Mouse (Mus musculus) C2C12 (cell line): Measurements from ENCODE around the gene Thap4. TPM values are rescaled to one million over a fixed set of nuclear protein-coding genes. Genes with fewer than 3 reads are reported as not detected.
"Not testable (repeated sequence)": the region's sequence is repeated elsewhere in the genome, so short reads cannot be mapped to it uniquely, and the experiment has no call there.

Experiments
- H3K27me3 ChIP-seq: one replicate; pipeline ENCODE4 v1.6.1; 2011; ENCODE audit not compliant: control insufficient read depth, insufficient read depth, insufficient read length
- H3K36me3 ChIP-seq: one replicate; pipeline ENCODE4 v1.6.1; 2011; ENCODE audit not compliant: control insufficient read depth, insufficient read depth
- H3K4me3 ChIP-seq: one replicate; pipeline ENCODE4 v1.5.1; 2011; ENCODE audit warnings: mild to moderate bottlenecking, control low read depth; ENCODE audit not compliant: poor library complexity, insufficient read depth, severe bottlenecking
- H3K79me2 ChIP-seq: one replicate; pipeline ENCODE4 v1.6.1; 2011; ENCODE audit not compliant: control insufficient read depth, insufficient read depth
- H3K79me3 ChIP-seq: one replicate; pipeline ENCODE4 v1.6.1; 2011; ENCODE audit warnings: low read depth, control low read depth
- H3ac ChIP-seq: one replicate; pipeline ENCODE3; 2011; ENCODE audit warnings: low read depth; ENCODE audit not compliant: control insufficient read depth, insufficient read length
- CEBPB ChIP-seq: IDR thresholded peaks from one replicate; pipeline ENCODE4 v1.6.1; 2011; ENCODE audit warnings: low read depth, mild to moderate bottlenecking, control low read depth, moderate library complexity
- CTCF ChIP-seq: IDR thresholded peaks from one replicate; pipeline ENCODE4 v1.5.1; 2011; ENCODE audit not compliant: control insufficient read depth, insufficient read depth, insufficient read length
- FOSL1 ChIP-seq: IDR thresholded peaks from one replicate; pipeline ENCODE4 v1.8.0; 2011; ENCODE audit warnings: mild to moderate bottlenecking, low read length; ENCODE audit not compliant: poor library complexity, insufficient read depth, severe bottlenecking
- MAX ChIP-seq: IDR thresholded peaks from one replicate; pipeline ENCODE4 v1.6.1; 2011; ENCODE audit warnings: mild to moderate bottlenecking, control low read depth
- MYOD1 ChIP-seq: IDR thresholded peaks from one replicate; pipeline ENCODE4 v1.6.1; 2011; ENCODE audit warnings: low read depth; ENCODE audit not compliant: control insufficient read depth, insufficient read length
- MYOG ChIP-seq: IDR thresholded peaks from one replicate; pipeline ENCODE4 v1.6.1; 2011; ENCODE audit not compliant: control insufficient read depth, insufficient read length; ENCODE audit errors: extremely low read depth
- USF1 ChIP-seq: IDR thresholded peaks from one replicate; pipeline ENCODE4 v1.6.1; 2011; ENCODE audit warnings: low read depth, mild to moderate bottlenecking, control low read depth, moderate library complexity
- polyA plus RNA-seq: library from polyadenylated mRNA; unstranded; fragments of >200 nt; fragmentation: generic; extraction: Trizol; gene quantifications from one replicate; pipeline ENCODE4 v1.2.1, GENCODE M21; 2012; ENCODE audit warnings: missing spikeins

Thap4 gene
- polyA plus RNA-seq, 1 experiment: 65.2 TPM

GRCm38 (mm10) chr1:93767600-93767999 is 12.9 kb upstream of the Thap4 start:
- H3K79me3 ChIP-seq: peaks cover 49% of the 10 kb centered on the region
- TF ChIP-seq FOSL1 (no peak), USF1 (no peak), CTCF (no peak), MYOG (no peak), MYOD1 (no peak), MAX (no peak), CEBPB (no peak)
- peaks cover 57% of the 10 kb centered on the region for H3K79me2 ChIP-seq
- H3K4me3 ChIP-seq: no peak overlapping the region
- H3K36me3 ChIP-seq: peaks cover 21% of the 10 kb centered on the region
- H3ac ChIP-seq: no peak overlapping the region
- no peaks in the 10 kb centered on the region for H3K27me3 ChIP-seq

DNA sequence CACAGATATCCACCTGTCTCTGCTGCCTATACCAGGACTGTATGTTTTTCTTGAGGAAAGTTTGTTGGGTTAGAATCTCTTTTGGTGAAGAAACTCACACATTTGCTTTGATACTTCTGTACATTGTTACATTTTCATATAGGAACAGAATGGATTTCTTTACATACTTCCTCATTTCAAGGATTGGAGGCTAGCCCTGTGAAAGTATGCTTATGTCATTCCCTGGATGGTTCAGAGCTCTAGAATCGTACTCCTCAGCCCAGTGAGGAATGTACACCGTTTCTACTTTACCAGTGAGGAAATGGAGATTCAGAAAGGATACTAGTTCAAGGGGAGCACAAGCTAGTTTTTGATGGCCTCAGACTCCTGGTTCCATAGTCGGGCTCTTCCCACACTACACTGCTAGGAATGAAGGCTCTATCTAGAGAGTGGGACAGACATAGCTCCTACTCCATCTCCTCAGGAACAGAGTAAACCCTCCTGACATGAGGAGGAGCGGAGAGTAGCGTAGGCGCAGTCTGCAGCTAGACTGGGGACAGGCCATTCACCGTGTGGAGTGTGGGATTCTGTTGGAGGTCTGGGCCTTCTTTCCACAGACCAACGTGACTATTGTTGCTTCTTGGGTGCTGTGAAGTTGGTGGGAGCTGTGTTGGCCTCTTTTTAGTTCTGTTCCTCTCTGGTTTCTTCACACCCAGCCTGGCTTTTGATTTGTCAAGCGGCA is 10.4 kb upstream of the Thap4 start:
- Histone ChIP-seq H3K27me3 (no peaks in the 10 kb centered on the region), H3K36me3 (peaks cover 17% of the 10 kb centered on the region), H3K79me2 (peaks cover 83% of the 10 kb centered on the region), H3K79me3 (peaks cover 64% of the 10 kb centered on the region), H3K4me3 (no peak overlapping the region), H3ac (no peak overlapping the region)
- no peak for TF ChIP-seq MAX
- no peak for TF ChIP-seq MYOD1
- TF ChIP-seq USF1: no peak
- no peak for TF ChIP-seq CEBPB
- TF ChIP-seq FOSL1: no peak
- TF ChIP-seq CTCF: no peak
- no peak for TF ChIP-seq MYOG

GRCm38 (mm10) chr1:93763531-93763930 is 8.9 kb upstream of the Thap4 start:
- not testable (repeated sequence) for H3ac ChIP-seq, H3K4me3 ChIP-seq, H3K36me3 ChIP-seq, H3K27me3 ChIP-seq
- H3K79me2 ChIP-seq: peaks cover 97% of the 10 kb centered on the region
- H3K79me3 ChIP-seq: peaks cover 67% of the 10 kb centered on the region

DNA sequence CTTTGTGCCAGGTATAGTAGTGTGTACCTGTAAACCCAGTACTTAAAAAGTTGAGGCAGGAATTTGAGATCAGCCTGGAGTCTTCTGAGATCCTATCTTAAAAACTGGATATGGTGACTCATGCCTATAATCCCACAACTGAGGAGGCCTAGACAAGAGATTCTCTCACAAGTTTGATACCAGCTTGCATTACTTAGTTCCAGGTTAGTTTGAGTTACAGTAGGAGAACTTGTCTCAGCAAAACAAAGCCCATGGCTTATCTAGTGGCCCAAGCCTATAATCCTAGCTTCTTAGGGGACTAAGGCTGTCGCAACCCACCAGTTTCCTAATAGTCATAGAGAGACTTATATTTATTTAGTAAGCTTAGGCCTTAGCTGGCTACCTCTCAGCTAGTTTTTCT is 5.4 kb upstream of the Thap4 start:
- Histone ChIP-seq H3ac (no peak overlapping the region), H3K4me3 (no peak overlapping the region), H3K79me2 (peaks cover 98% of the 10 kb centered on the region), H3K79me3 (peaks cover 71% of the 10 kb centered on the region), H3K36me3 (no peaks in the 10 kb centered on the region), H3K27me3 (no peaks in the 10 kb centered on the region)
- TF ChIP-seq USF1 (no peak), FOSL1 (no peak), CEBPB (no peak), MAX (no peak), MYOG (no peak), MYOD1 (no peak), CTCF (no peak)

- Histone ChIP-seq H3K79me2 (peaks cover 97% of the 10 kb centered on the region), H3K4me3 (no peak overlapping the region), H3K27me3 (no peaks in the 10 kb centered on the region), H3ac (no peak overlapping the region), H3K36me3 (no peaks in the 10 kb centered on the region), H3K79me3 (peaks cover 62% of the 10 kb centered on the region)
- TF ChIP-seq MYOG (no peak), MYOD1 (no peak), CEBPB (no peak), FOSL1 (no peak), USF1 (no peak), MAX (no peak), CTCF (no peak)
These were observed 1.5 kb upstream of the Thap4 start for GRCm38 (mm10) chr1:93756154-93756553.

DNA sequence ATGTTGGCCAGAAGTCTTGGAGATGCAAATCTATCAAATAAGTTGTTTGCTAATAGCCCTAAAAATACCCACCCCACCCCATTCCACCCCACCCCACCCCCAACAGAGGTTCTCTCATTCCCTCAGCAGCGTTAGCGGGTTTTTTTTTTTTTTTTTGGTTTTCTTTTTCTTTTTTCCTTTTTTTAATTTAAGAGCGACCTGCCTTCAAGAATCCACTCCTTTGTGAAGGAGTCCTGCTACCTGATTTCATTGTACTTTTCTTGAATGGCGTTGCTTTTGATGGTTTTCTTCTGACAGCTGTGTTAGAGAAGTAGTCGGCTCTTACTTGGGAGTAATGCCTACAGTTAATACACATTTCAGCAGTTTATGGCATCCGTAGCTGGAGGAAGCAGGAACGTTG is 954 bp upstream of the Thap4 start:
- Histone ChIP-seq H3K4me3 (peak overlapping the region; percentile 83), H3ac (no peak overlapping the region), H3K27me3 (no peaks in the 10 kb centered on the region), H3K36me3 (no peaks in the 10 kb centered on the region), H3K79me2 (peaks cover 97% of the 10 kb centered on the region), H3K79me3 (peaks cover 62% of the 10 kb centered on the region)
- TF ChIP-seq MAX (no peak), FOSL1 (no peak), CTCF (no peak), USF1 (no peak), CEBPB (no peak), MYOG (no peak), MYOD1 (no peak)

DNA sequence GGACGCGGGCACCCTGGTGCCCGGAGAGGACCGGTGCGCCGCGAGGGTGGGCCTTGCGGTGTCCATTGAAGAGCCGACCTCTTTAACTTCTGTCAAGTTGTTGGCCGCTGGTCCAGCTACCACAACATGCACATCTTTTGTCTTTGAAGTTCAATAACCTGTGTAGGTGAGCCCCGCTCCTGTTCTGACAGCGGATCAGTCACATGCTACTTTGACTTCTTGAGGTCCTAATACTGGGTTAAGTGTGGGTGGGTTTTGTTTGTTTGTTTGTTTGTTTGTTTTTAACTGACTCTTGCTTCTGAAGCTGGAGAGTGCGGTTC is 587 bp upstream of the Thap4 start:
- no peaks in the 10 kb centered on the region for H3K27me3 ChIP-seq
- peak overlapping the region; percentile 76 for H3ac ChIP-seq
- H3K36me3 ChIP-seq: peaks cover 2% of the 10 kb centered on the region
- peaks cover 59% of the 10 kb centered on the region for H3K79me3 ChIP-seq
- H3K4me3 ChIP-seq: peak overlapping the region; percentile 83
- TF ChIP-seq MYOG: no peak
- no peak for TF ChIP-seq MAX
- TF ChIP-seq USF1: no peak
- no peak for TF ChIP-seq MYOD1
- no peak for TF ChIP-seq CTCF
- TF ChIP-seq CEBPB: no peak
- TF ChIP-seq FOSL1: no peak
- peaks cover 97% of the 10 kb centered on the region for H3K79me2 ChIP-seq
